Mouse (Mus musculus) embryonic facial prominence, embryonic 13.5 days (tissue): ENCODE measurements around the gene Hif1an. TPM values are rescaled to one million over a fixed set of nuclear protein-coding genes. Genes with fewer than 3 reads are reported as not detected.

Experiments used
- ATAC-seq: fragments of 200-750 bp; cut with Nextera tagmentation; 2 replicates; pipeline ENCODE4 v1.8.0; 2017; ENCODE audit warnings: low read depth; ENCODE audit not compliant: insufficient number of reproducible peaks, insufficient read depth, low FRiP score, low TSS enrichment
- H3K27ac ChIP-seq: fragments of 300-500 bp; sonication (generic); 2 replicates; pipeline ENCODE4 v1.5.1; 2015; ENCODE audit warnings: moderate library complexity, mild to moderate bottlenecking, inconsistent platforms
- H3K27me3 ChIP-seq: fragments of 300-500 bp; sonication (generic); 2 replicates; pipeline ENCODE4 v1.6.1; 2015; ENCODE audit warnings: mild to moderate bottlenecking, inconsistent platforms
- H3K36me3 ChIP-seq: fragments of 300-500 bp; sonication (generic); 2 replicates; pipeline ENCODE4 v1.6.1; 2015; ENCODE audit warnings: mild to moderate bottlenecking, inconsistent platforms
- H3K4me1 ChIP-seq: fragments of 300-500 bp; sonication (generic); 2 replicates; pipeline ENCODE4 v1.6.1; 2015; ENCODE audit warnings: inconsistent platforms
- H3K4me2 ChIP-seq: fragments of 300-500 bp; sonication (generic); 2 replicates; pipeline ENCODE4 v1.6.1; 2015; ENCODE audit warnings: moderate library complexity, mild to moderate bottlenecking, inconsistent platforms
- H3K4me3 ChIP-seq: fragments of 300-500 bp; sonication (generic); 2 replicates; pipeline ENCODE4 v1.5.1; 2015; ENCODE audit warnings: mild to moderate bottlenecking, inconsistent platforms
- H3K9ac ChIP-seq: fragments of 300-500 bp; sonication (generic); 2 replicates; pipeline ENCODE4 v1.6.1; 2015; ENCODE audit warnings: mild to moderate bottlenecking, inconsistent platforms
- H3K9me3 ChIP-seq: fragments of 300-500 bp; sonication (generic); 2 replicates; pipeline ENCODE4 v1.6.1; 2016; ENCODE audit warnings: inconsistent platforms
- WGBS: fragments of 180-500 bp; shearing (Covaris S2); methylation state at CpG from one replicate; pipeline ENCODE4 v1.1.7; 2015; ENCODE audit warnings: mixed read lengths; 5-methylcytosine and 5-hydroxymethylcytosine counted together
- polyA plus RNA-seq: library from polyadenylated mRNA; unstranded; fragments of >200 nt; fragmentation: Nextera tagmentation; extraction: Ambion mirVana; gene quantifications from 2 replicates; pipeline ENCODE4 v1.2.1, GENCODE M21; 2015

Gene Hif1an
- 29.3 and 32.1 TPM in 2 replicates for polyA plus RNA-seq

GRCm38 (mm10) chr19:44562652-44563206, at the start of gene Hif1an:
Gene Hif1an, plus strand, starts transcription at chr19:44562850.
- Histone ChIP-seq H3K27ac (peak within 1 kb of the TSS; percentile 55), H3K36me3 (peaks cover 31% of the 10 kb centered on the region), H3K4me2 (peak within 1 kb of the TSS; percentile 84), H3K9me3 (no peaks in the 10 kb centered on the region), H3K4me1 (peaks cover 27% of the 10 kb centered on the region), H3K9ac (peak within 1 kb of the TSS; percentile 83), H3K27me3 (peaks cover 12% of the 10 kb centered on the region; the same call in 1 of the 2 replicates), H3K4me3 (peak within 1 kb of the TSS; percentile 79)
- ATAC-seq, result peak; percentile 91
- under 1% methylated on average over 33 of the region's 33 CpGs for WGBS

GRCm38 (mm10) chr19:44513054-44513833, 49.4 kb upstream of the Hif1an start:
- Histone ChIP-seq H3K9me3 (no peaks in the 10 kb centered on the region), H3K27ac (no peak overlapping the region), H3K27me3 (peaks cover 98% of the 10 kb centered on the region), H3K36me3 (no peaks in the 10 kb centered on the region), H3K4me1 (peaks cover 30% of the 10 kb centered on the region), H3K9ac (no peak overlapping the region), H3K4me3 (no peak overlapping the region), H3K4me2 (no peak overlapping the region)
- no peak for ATAC-seq
- WGBS, result 13% methylated on average over 11 of the region's 11 CpGs

- H3K4me3 ChIP-seq, result no peak overlapping the region
- no peaks in the 10 kb centered on the region for H3K36me3 ChIP-seq
- H3K27ac ChIP-seq, result no peak overlapping the region
- no peak overlapping the region for H3K9ac ChIP-seq
- no peak overlapping the region for H3K4me2 ChIP-seq
- no peaks in the 10 kb centered on the region for H3K9me3 ChIP-seq
- WGBS, result 18% methylated on average over 7 of the region's 7 CpGs
- H3K27me3 ChIP-seq, result peaks cover 99% of the 10 kb centered on the region
- peaks cover 30% of the 10 kb centered on the region for H3K4me1 ChIP-seq
- ATAC-seq, result no peak
These were observed 48.6 kb upstream of the Hif1an start for GRCm38 (mm10) chr19:44513921-44514482.

- Histone ChIP-seq H3K4me3 (no peak overlapping the region), H3K27me3 (peaks cover 97% of the 10 kb centered on the region), H3K27ac (no peak overlapping the region), H3K4me2 (no peak overlapping the region), H3K4me1 (peaks cover 30% of the 10 kb centered on the region), H3K36me3 (no peaks in the 10 kb centered on the region), H3K9me3 (no peaks in the 10 kb centered on the region), H3K9ac (no peak overlapping the region)
- no peak for ATAC-seq
- WGBS, result 12% methylated on average over 14 of the region's 14 CpGs
These were observed 47.9 kb upstream of the Hif1an start for GRCm38 (mm10) chr19:44514521-44515451.

- Histone ChIP-seq H3K36me3 (no peaks in the 10 kb centered on the region), H3K4me1 (peaks cover 27% of the 10 kb centered on the region), H3K9ac (no peak overlapping the region), H3K27me3 (peaks cover 91% of the 10 kb centered on the region), H3K9me3 (no peaks in the 10 kb centered on the region), H3K27ac (no peak overlapping the region), H3K4me3 (no peak overlapping the region), H3K4me2 (no peak overlapping the region)
- no peak for ATAC-seq
- 47% methylated on average over 6 of the region's 6 CpGs for WGBS
These were observed 46.9 kb upstream of the Hif1an start for GRCm38 (mm10) chr19:44515769-44516168.

- WGBS, result 51% methylated on average over 12 of the region's 12 CpGs
- Histone ChIP-seq H3K4me1 (peaks cover 12% of the 10 kb centered on the region; the same call in 1 of the 2 replicates), H3K9me3 (no peaks in the 10 kb centered on the region), H3K9ac (no peak overlapping the region), H3K36me3 (no peaks in the 10 kb centered on the region), H3K4me3 (no peak overlapping the region), H3K27me3 (peaks cover 68% of the 10 kb centered on the region), H3K27ac (no peak overlapping the region), H3K4me2 (no peak overlapping the region)
- ATAC-seq, result no peak
These were observed 44.5 kb upstream of the Hif1an start for GRCm38 (mm10) chr19:44517996-44518768.

- Histone ChIP-seq H3K4me1 (peaks cover 11% of the 10 kb centered on the region; the same call in 1 of the 2 replicates), H3K27ac (no peak overlapping the region), H3K4me3 (no peak overlapping the region), H3K9me3 (no peaks in the 10 kb centered on the region), H3K36me3 (no peaks in the 10 kb centered on the region), H3K27me3 (peaks cover 64% of the 10 kb centered on the region), H3K4me2 (no peak overlapping the region), H3K9ac (no peak overlapping the region)
- 38% methylated on average over 7 of the region's 7 CpGs for WGBS
- no peak for ATAC-seq
These were observed 43.5 kb upstream of the Hif1an start for GRCm38 (mm10) chr19:44519152-44519551.

- Histone ChIP-seq H3K4me1 (no peaks in the 10 kb centered on the region), H3K9ac (no peak overlapping the region), H3K4me2 (no peak overlapping the region), H3K9me3 (no peaks in the 10 kb centered on the region), H3K4me3 (no peak overlapping the region), H3K27me3 (peaks cover 11% of the 10 kb centered on the region; the same call in 1 of the 2 replicates), H3K36me3 (no peaks in the 10 kb centered on the region), H3K27ac (no peak overlapping the region)
- WGBS, result 78% methylated on average over 9 of the region's 9 CpGs
- no peak for ATAC-seq
These were observed 37.0 kb upstream of the Hif1an start for GRCm38 (mm10) chr19:44525551-44526205.

GRCm38 (mm10) chr19:44530018-44530417, 32.6 kb upstream of the Hif1an start:
- 80% methylated on average over 6 of the region's 6 CpGs for WGBS
- no peaks in the 10 kb centered on the region for H3K36me3 ChIP-seq
- ATAC-seq, result no peak
- H3K4me3 ChIP-seq, result no peak overlapping the region
- H3K27me3 ChIP-seq, result peaks cover 16% of the 10 kb centered on the region
- no peak overlapping the region for H3K9ac ChIP-seq
- H3K27ac ChIP-seq, result no peak overlapping the region
- no peaks in the 10 kb centered on the region for H3K9me3 ChIP-seq
- no peaks in the 10 kb centered on the region for H3K4me1 ChIP-seq
- H3K4me2 ChIP-seq, result no peak overlapping the region

- H3K4me3 ChIP-seq, result no peak overlapping the region
- H3K4me2 ChIP-seq, result no peak overlapping the region
- H3K36me3 ChIP-seq, result no peaks in the 10 kb centered on the region
- no peak overlapping the region for H3K9ac ChIP-seq
- peaks cover 15% of the 10 kb centered on the region for H3K27me3 ChIP-seq
- 0 out of 2 replicates have a peak, but pooled peaks cover 2% of the 10 kb centered on the region for H3K4me1 ChIP-seq
- no peak for ATAC-seq
- 28% methylated on average over 3 of the region's 3 CpGs for WGBS
- H3K9me3 ChIP-seq, result peaks cover 3% of the 10 kb centered on the region; the same call in 1 of the 2 replicates
- H3K27ac ChIP-seq, result no peak overlapping the region
These were observed 27.3 kb upstream of the Hif1an start for GRCm38 (mm10) chr19:44535376-44535775.
